Mouse (Mus musculus) forebrain, embryonic 10.5 days (tissue): Measurements from ENCODE around the gene Aph1a. TPM values are rescaled to one million over a fixed set of nuclear protein-coding genes. Genes with fewer than 3 reads are reported as not detected.
"Not testable (repeated sequence)": the region's sequence is repeated elsewhere in the genome, so short reads cannot be mapped to it uniquely, and the experiment has no call there.

Experiments
- DNase-seq: peaks from one replicate; pipeline ENCODE4 v3.0.0-alpha.2; 2017; ENCODE audit warnings: low spot score; ENCODE audit errors: extremely low spot score
- H3K27ac ChIP-seq: fragments of 300-500 bp; sonication (generic); 2 replicates; pipeline ENCODE4 v1.5.1; 2016; ENCODE audit warnings: mild to moderate bottlenecking
- H3K27me3 ChIP-seq: fragments of 300-500 bp; sonication (generic); 2 replicates; pipeline ENCODE4 v1.6.1; 2016; ENCODE audit warnings: mild to moderate bottlenecking; ENCODE audit not compliant: poor library complexity, severe bottlenecking
- H3K36me3 ChIP-seq: fragments of 300-500 bp; sonication (generic); replicated peaks from 2 replicates; pipeline ENCODE4 v1.6.1; 2016; ENCODE audit warnings: mild to moderate bottlenecking, moderate library complexity
- H3K4me1 ChIP-seq: fragments of 300-500 bp; sonication (generic); 2 replicates; pipeline ENCODE4 v1.6.1; 2016
- H3K4me3 ChIP-seq: fragments of 300-500 bp; sonication (generic); 2 replicates; pipeline ENCODE4 v1.5.1; 2016; ENCODE audit warnings: mild to moderate bottlenecking, moderate library complexity
- H3K9me3 ChIP-seq: fragments of 300-500 bp; sonication (generic); 2 replicates; pipeline ENCODE4 v1.6.1; 2016; ENCODE audit warnings: mild to moderate bottlenecking, moderate library complexity
- WGBS: fragments of 180-500 bp; shearing (Covaris S2); methylation state at CpG from one replicate; pipeline ENCODE4 v1.1.7; 2016; 5-methylcytosine and 5-hydroxymethylcytosine counted together
- polyA plus RNA-seq: library from polyadenylated mRNA; unstranded; fragments of >200 nt; fragmentation: Nextera tagmentation; extraction: Ambion mirVana; gene quantifications from 2 replicates; pipeline ENCODE4 v1.2.1, GENCODE M21; 2016

The Aph1a gene
- 28.7 and 29.2 TPM in 2 replicates for polyA plus RNA-seq

- peaks cover 22% of the 10 kb centered on the region for H3K36me3 ChIP-seq
- H3K27ac ChIP-seq = peak within 1 kb of the TSS; percentile 85
- peaks cover 44% of the 10 kb centered on the region for H3K4me1 ChIP-seq
- H3K4me3 ChIP-seq = peak within 1 kb of the TSS; percentile 82
- H3K27me3 ChIP-seq = peaks cover 16% of the 10 kb centered on the region
- H3K9me3 ChIP-seq = not testable (repeated sequence)
- DNase-seq = peak; percentile 93
- WGBS = under 1% methylated on average over 30 of the region's 43 CpGs
Measured at GRCm38 (mm10) chr3:95893606-95894316, at the start of gene Aph1a. Aph1a (plus strand) TSS chr3:95893969.

DNA sequence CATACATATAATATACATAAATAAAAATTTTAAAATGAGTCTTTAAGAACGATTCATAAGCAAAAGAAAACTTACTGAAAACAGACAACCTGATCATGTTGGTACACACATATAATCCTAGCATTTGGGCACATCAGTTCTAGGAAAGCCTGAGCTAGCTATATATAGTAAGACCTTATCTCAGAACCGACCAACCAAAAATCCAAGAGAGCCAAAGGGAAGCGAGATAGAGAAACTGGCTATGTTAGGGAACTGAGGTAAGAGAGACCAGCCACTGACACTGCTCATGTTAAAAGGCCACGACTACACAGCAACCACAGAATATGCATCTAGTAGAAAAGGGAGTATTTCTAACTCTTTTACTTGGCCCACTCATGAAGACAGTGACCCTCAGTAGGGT is 43.2 kb upstream of the Aph1a start:
- H3K36me3 ChIP-seq = peaks cover 81% of the 10 kb centered on the region

GRCm38 (mm10) chr3:95851317-95851716 is 42.5 kb upstream of the Aph1a start:
- WGBS = 92% methylated on average over 8 of the region's 8 CpGs
- H3K27ac ChIP-seq = no peak overlapping the region
- H3K27me3 ChIP-seq = no peaks in the 10 kb centered on the region
- peaks cover 13% of the 10 kb centered on the region for H3K4me1 ChIP-seq
- no peak for DNase-seq
- no peaks in the 10 kb centered on the region for H3K9me3 ChIP-seq
- no peak overlapping the region for H3K4me3 ChIP-seq
- peaks cover 74% of the 10 kb centered on the region for H3K36me3 ChIP-seq

More for the DNA sequence above, 43.2 kb upstream of the Aph1a start:
- no peak overlapping the region for H3K4me3 ChIP-seq
- H3K27ac ChIP-seq = no peak overlapping the region
- H3K27me3 ChIP-seq = no peaks in the 10 kb centered on the region
- H3K9me3 ChIP-seq = no peaks in the 10 kb centered on the region
- peaks cover 8% of the 10 kb centered on the region for H3K4me1 ChIP-seq
- 93% methylated on average over 4 of the region's 4 CpGs for WGBS
- no peak for DNase-seq

- peaks cover 15% of the 10 kb centered on the region for H3K4me1 ChIP-seq
- no peaks in the 10 kb centered on the region for H3K27me3 ChIP-seq
- peak; percentile 93 for DNase-seq
- no peaks in the 10 kb centered on the region for H3K9me3 ChIP-seq
- under 1% methylated on average over 56 of the region's 56 CpGs for WGBS
- peak within 1 kb of the TSS; percentile 82 for H3K4me3 ChIP-seq
- peak within 1 kb of the TSS; percentile 93 for H3K27ac ChIP-seq
- peaks cover 31% of the 10 kb centered on the region for H3K36me3 ChIP-seq
Measured at GRCm38 (mm10) chr3:95855502-95856089, 38.2 kb upstream of the Aph1a start, which contains the start of gene Prpf3. Prpf3 (minus strand) TSS chr3:95855885.

GRCm38 (mm10) chr3:95856115-95856514 is 37.7 kb upstream of the Aph1a start:
- WGBS = 30% methylated on average over 7 of the region's 7 CpGs
- peak overlapping the region; percentile 82 for H3K4me3 ChIP-seq
- no peaks in the 10 kb centered on the region for H3K27me3 ChIP-seq
- H3K36me3 ChIP-seq = peaks cover 26% of the 10 kb centered on the region
- H3K27ac ChIP-seq = peak overlapping the region; percentile 93
- H3K4me1 ChIP-seq = peaks cover 15% of the 10 kb centered on the region
- H3K9me3 ChIP-seq = no peaks in the 10 kb centered on the region
- DNase-seq = peak; percentile 18

DNA sequence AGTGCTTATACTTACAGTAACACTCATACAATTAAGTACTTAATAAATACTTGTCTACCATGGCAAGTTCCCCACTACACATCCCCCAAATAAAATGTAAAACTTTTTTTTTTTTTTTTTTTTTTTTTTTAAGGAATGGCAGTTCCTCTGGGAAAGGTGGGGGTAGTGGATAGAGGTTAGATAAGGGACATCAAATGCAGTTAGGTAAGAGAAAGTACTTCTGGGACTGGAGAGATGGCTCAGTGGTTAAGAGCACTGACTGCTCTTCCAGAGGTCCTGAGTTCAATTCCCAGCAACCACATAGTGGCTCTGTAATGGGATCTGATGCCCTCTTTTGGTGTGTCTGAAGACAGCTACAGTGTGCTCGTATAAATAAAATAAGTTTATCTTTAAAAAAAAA is 36.7 kb upstream of the Aph1a start:
- not testable (repeated sequence) for H3K27me3 ChIP-seq, H3K27ac ChIP-seq, H3K4me3 ChIP-seq, DNase-seq, H3K9me3 ChIP-seq
- 96% methylated on average over 1 of the region's 1 CpGs for WGBS
- Histone ChIP-seq H3K4me1 (peaks cover 15% of the 10 kb centered on the region), H3K36me3 (peaks cover 26% of the 10 kb centered on the region)

DNA sequence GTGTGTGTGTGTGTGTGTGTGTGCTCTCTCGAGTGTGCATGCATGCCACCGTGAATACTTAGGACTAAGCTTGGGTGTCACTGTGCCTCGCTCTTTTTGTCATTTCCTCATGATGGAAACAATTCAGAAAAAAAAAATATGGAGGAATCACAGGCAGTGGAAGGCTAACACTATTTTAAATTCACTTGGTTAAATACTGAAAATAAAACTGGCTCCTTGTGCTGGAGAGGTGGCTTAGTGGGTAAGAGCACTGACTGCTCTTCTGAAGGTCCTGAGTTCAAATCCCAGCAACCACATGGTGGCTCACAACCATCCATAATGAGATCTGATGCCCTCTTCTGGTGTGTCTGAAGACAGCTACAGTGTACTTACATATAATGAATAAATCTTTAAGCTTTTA is 35.5 kb upstream of the Aph1a start:
- 98% methylated on average over 3 of the region's 3 CpGs for WGBS
- peaks cover 24% of the 10 kb centered on the region for H3K36me3 ChIP-seq
- not testable (repeated sequence) for H3K9me3 ChIP-seq, H3K4me3 ChIP-seq, H3K27ac ChIP-seq, H3K27me3 ChIP-seq, DNase-seq
- peaks cover 15% of the 10 kb centered on the region for H3K4me1 ChIP-seq

DNA sequence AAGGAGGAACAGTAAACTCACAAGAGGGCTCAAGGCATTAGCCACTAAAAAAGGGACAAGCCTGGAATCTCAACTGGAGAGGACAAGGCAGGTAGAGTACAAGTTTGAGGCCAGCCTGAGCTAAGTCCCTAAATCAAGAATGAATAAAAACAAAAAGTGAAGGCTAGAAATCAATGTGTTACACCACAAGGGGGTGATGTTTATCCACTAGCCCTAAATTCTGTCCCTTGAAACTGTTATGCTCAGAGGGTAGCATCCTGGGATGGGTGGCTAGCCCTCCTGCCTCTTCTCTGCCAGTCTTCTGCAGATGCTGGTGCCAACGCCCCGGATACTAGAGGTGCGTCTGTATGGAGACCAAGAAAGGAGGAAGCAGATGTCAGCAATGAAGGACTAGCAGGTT is 33.4 kb upstream of the Aph1a start:
- DNase-seq = no peak
- H3K4me1 ChIP-seq = peaks cover 6% of the 10 kb centered on the region
- no peak overlapping the region for H3K4me3 ChIP-seq
- no peak overlapping the region for H3K27ac ChIP-seq
- H3K27me3 ChIP-seq = no peaks in the 10 kb centered on the region
- WGBS = 94% methylated on average over 3 of the region's 3 CpGs
- H3K9me3 ChIP-seq = no peaks in the 10 kb centered on the region
- peaks cover 39% of the 10 kb centered on the region for H3K36me3 ChIP-seq

DNA sequence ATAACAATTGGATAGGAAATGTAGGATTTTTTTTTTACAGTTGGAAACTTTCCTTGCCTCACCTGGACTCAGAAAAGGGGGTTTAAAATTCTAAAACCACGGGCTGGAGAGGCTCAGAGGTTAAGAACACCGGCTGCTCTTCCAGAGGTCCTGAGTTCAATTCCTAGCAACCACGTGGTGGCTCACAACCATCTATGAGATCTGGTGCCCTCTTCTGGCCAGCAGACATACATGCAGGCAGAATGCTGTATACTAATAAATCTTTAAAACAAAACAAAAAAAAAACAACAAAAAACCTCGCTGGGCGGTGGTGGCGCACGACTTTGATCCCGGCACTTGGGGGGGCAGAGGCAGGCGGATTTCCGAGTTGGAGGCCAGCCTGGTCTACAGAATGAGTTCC is 32.6 kb upstream of the Aph1a start:
- DNase-seq = no peak
- H3K27ac ChIP-seq = no peak overlapping the region
- peaks cover 2% of the 10 kb centered on the region for H3K4me1 ChIP-seq
- H3K27me3 ChIP-seq = no peaks in the 10 kb centered on the region
- WGBS = 80% methylated on average over 10 of the region's 10 CpGs
- H3K9me3 ChIP-seq = no peaks in the 10 kb centered on the region
- peaks cover 47% of the 10 kb centered on the region for H3K36me3 ChIP-seq
- no peak overlapping the region for H3K4me3 ChIP-seq

DNA sequence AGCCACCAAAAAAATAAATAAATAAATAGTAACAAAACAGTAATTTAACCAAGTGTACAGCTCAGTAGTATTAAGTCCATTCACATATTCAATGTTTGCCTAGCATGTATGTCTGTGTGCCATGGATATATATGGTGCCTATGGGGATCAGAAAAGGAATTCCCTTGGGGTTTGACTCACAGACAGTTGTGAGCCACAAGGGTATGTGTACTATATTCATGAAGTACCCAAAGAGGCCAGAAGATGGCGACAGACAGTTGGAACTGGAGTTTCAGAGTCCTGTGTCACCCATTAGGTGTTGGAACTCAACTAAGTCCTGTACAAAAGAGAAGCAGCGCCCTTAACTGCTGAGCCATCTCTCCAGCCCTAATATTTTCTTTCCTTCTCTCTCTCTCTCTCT is 32.0 kb upstream of the Aph1a start:
- Histone ChIP-seq H3K36me3 (peaks cover 52% of the 10 kb centered on the region), H3K4me3 (no peak overlapping the region), H3K4me1 (no peaks in the 10 kb centered on the region), H3K27me3 (no peaks in the 10 kb centered on the region), H3K27ac (no peak overlapping the region), H3K9me3 (no peaks in the 10 kb centered on the region)
- peak; percentile 41 for DNase-seq
- 22% methylated on average over 2 of the region's 2 CpGs for WGBS

DNA sequence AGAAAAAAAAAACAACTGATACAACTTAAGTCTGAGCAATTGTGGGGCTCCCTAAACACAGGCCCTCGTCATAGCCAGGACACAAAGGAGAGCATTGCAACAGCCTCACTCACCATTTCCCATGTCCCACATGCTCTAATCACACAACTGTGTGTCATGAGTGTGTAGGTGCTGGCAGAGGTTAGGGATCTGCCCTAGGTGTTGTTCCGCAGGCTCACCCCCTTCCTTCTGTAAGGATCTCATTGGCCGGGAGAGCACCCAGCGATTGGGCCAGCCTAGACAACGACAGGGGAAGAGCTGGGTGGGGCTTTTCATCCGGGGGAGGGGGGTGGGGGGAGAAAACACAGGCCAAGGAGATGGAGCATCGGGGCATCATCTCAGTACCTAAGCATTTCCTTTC is 30.2 kb upstream of the Aph1a start:
- no peak for DNase-seq
- 80% methylated on average over 7 of the region's 7 CpGs for WGBS
- Histone ChIP-seq H3K36me3 (peaks cover 70% of the 10 kb centered on the region), H3K27ac (no peak overlapping the region), H3K4me1 (no peaks in the 10 kb centered on the region), H3K4me3 (no peak overlapping the region), H3K27me3 (no peaks in the 10 kb centered on the region), H3K9me3 (no peaks in the 10 kb centered on the region)

GRCm38 (mm10) chr3:95865050-95865449 is 28.7 kb upstream of the Aph1a start:
- no peak overlapping the region for H3K4me3 ChIP-seq
- DNase-seq = no peak
- H3K4me1 ChIP-seq = peaks cover 1% of the 10 kb centered on the region
- 96% methylated on average over 5 of the region's 5 CpGs for WGBS
- H3K36me3 ChIP-seq = peaks cover 84% of the 10 kb centered on the region
- no peaks in the 10 kb centered on the region for H3K9me3 ChIP-seq
- no peak overlapping the region for H3K27ac ChIP-seq
- H3K27me3 ChIP-seq = no peaks in the 10 kb centered on the region

DNA sequence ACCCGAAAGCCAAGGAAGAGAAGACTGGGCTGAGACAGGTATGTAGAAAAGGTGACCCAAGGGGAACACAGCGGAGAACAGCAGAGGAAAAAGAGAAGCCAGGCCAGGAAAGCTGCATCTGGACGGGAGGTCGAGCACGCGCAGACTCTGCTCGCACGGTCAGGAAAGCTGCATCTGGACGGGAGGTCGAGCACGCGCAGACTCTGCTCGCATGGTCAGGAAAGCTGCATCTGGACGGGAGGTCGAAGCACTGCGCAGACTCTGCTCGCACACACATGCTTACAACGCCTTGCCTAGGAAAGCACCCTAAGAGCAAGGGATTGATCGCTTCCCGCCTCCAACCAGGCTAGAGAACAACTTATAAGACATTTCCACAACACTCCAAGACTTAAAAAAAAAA is 28.2 kb upstream of the Aph1a start:
- Histone ChIP-seq H3K36me3 (peaks cover 87% of the 10 kb centered on the region), H3K9me3 (no peaks in the 10 kb centered on the region), H3K4me3 (no peak overlapping the region), H3K4me1 (peaks cover 7% of the 10 kb centered on the region), H3K27me3 (no peaks in the 10 kb centered on the region), H3K27ac (no peak overlapping the region)
- no peak for DNase-seq
- WGBS = 90% methylated on average over 20 of the region's 20 CpGs
